Mouse (Mus musculus): ENCODE measurements around the gene 2610021A01Rik. TPM values are rescaled to one million over a fixed set of nuclear protein-coding genes. Genes with fewer than 3 reads are reported as not detected.
"Not testable (repeated sequence)": the region's sequence is repeated elsewhere in the genome, so short reads cannot be mapped to it uniquely, and the experiment has no call there.

Gene 2610021A01Rik
- polyA plus RNA-seq (2016; fragmentation: Nextera tagmentation; extraction: Ambion mirVana), result 17.6 and 19.0 TPM in 2 replicates

- 0 out of 2 replicates have a peak within 1 kb of the TSS, but pooled peaks have one; percentile 42 for H3K27ac ChIP-seq
- peak within 1 kb of the TSS; percentile 71 for H3K4me2 ChIP-seq
- under 1% methylated on average over 41 of the region's 41 CpGs for WGBS
- peaks cover 5% of the 10 kb centered on the region; the same call in 1 of the 2 replicates for H3K36me3 ChIP-seq (replicated peaks)
- no peaks in the 10 kb centered on the region for H3K9me3 ChIP-seq
- ATAC-seq (ENCODE audit: low FRiP score), result peak; percentile 98
- H3K4me3 ChIP-seq (replicated peaks), result peak within 1 kb of the TSS; percentile 60
- no peaks in the 10 kb centered on the region for H3K27me3 ChIP-seq
- peak within 1 kb of the TSS; percentile 60 for H3K9ac ChIP-seq
- peaks cover 6% of the 10 kb centered on the region for H3K4me1 ChIP-seq
Observed at GRCm38 (mm10) chr7:41599034-41599813, at the start of gene 2610021A01Rik. Gene 2610021A01Rik, plus strand, starts transcription at chr7:41599230.

GRCm38 (mm10) chr7:41560681-41561080 is 38.3 kb upstream of the 2610021A01Rik start:
- Histone ChIP-seq H3K4me3 (replicated peaks) (no peak overlapping the region), H3K9ac (no peak overlapping the region), H3K27me3 (no peaks in the 10 kb centered on the region), H3K27ac (no peak overlapping the region), H3K4me2 (no peak overlapping the region), H3K36me3 (replicated peaks) (no peaks in the 10 kb centered on the region), H3K9me3 (peaks cover 20% of the 10 kb centered on the region), H3K4me1 (no peaks in the 10 kb centered on the region)
- no peak for ATAC-seq (ENCODE audit: low FRiP score)
- WGBS, result 80% methylated on average over 8 of the region's 8 CpGs

- H3K36me3 ChIP-seq (replicated peaks); H3K4me3 ChIP-seq (replicated peaks); ATAC-seq (ENCODE audit: low FRiP score); H3K4me1 ChIP-seq; H3K4me2 ChIP-seq; H3K27me3 ChIP-seq; H3K9ac ChIP-seq; H3K27ac ChIP-seq: not testable (repeated sequence)
- WGBS, result 77% methylated on average over 6 of the region's 6 CpGs
- peaks cover 12% of the 10 kb centered on the region for H3K9me3 ChIP-seq
Observed at GRCm38 (mm10) chr7:41573562-41573961, 25.5 kb upstream of the 2610021A01Rik start, which contains the start of gene Gm6871. Gene Gm6871, minus strand, starts transcription at chr7:41573662.

GRCm38 (mm10) chr7:41577956-41578355 is 21.1 kb upstream of the 2610021A01Rik start:
- 92% methylated on average over 2 of the region's 2 CpGs for whole genome bisulfite sequencing
- no peak for ATAC-seq (ENCODE audit: low FRiP score)
- Histone ChIP-seq H3K4me1 (no peaks in the 10 kb centered on the region), H3K4me3 (replicated peaks) (no peak overlapping the region), H3K36me3 (replicated peaks) (no peaks in the 10 kb centered on the region), H3K27me3 (no peaks in the 10 kb centered on the region), H3K27ac (no peak overlapping the region), H3K4me2 (no peak overlapping the region), H3K9ac (no peak overlapping the region), H3K9me3 (peaks cover 8% of the 10 kb centered on the region)

- no peaks in the 10 kb centered on the region for H3K36me3 ChIP-seq (replicated peaks)
- H3K27ac ChIP-seq, result no peak overlapping the region
- H3K4me1 ChIP-seq, result no peaks in the 10 kb centered on the region
- H3K9me3 ChIP-seq, result peaks cover 12% of the 10 kb centered on the region; the same call in 1 of the 2 replicates
- no peaks in the 10 kb centered on the region for H3K27me3 ChIP-seq
- no peak overlapping the region for H3K4me2 ChIP-seq
- no peak overlapping the region for H3K9ac ChIP-seq
- no peak overlapping the region for H3K4me3 ChIP-seq (replicated peaks)
- ATAC-seq (ENCODE audit: low FRiP score), result no peak
Observed at GRCm38 (mm10) chr7:41582028-41582427, 17.0 kb upstream of the 2610021A01Rik start.

GRCm38 (mm10) chr7:41587831-41588230 is 11.2 kb upstream of the 2610021A01Rik start:
- H3K4me1 ChIP-seq; H3K36me3 ChIP-seq (replicated peaks); ATAC-seq (ENCODE audit: low FRiP score); H3K4me3 ChIP-seq (replicated peaks); H3K9ac ChIP-seq; H3K4me2 ChIP-seq; H3K27ac ChIP-seq; H3K27me3 ChIP-seq: not testable (repeated sequence)
- peaks cover 12% of the 10 kb centered on the region; the same call in 1 of the 2 replicates for H3K9me3 ChIP-seq

- Histone ChIP-seq H3K4me2 (peak overlapping the region; percentile 71), H3K36me3 (replicated peaks) (peaks cover 5% of the 10 kb centered on the region; the same call in 1 of the 2 replicates), H3K4me1 (peaks cover 6% of the 10 kb centered on the region), H3K9me3 (no peaks in the 10 kb centered on the region), H3K4me3 (replicated peaks) (peak overlapping the region; percentile 60), H3K9ac (peak overlapping the region; percentile 60; the same call in 1 of the 2 replicates), H3K27me3 (no peaks in the 10 kb centered on the region), H3K27ac (0 out of 2 replicates have a peak overlapping the region, but pooled peaks have one; percentile 42)
- peak; percentile 41 for ATAC-seq (ENCODE audit: low FRiP score)
- 57% methylated on average over 5 of the region's 5 CpGs for WGBS
Observed at GRCm38 (mm10) chr7:41598615-41599014, 415 bp upstream of the 2610021A01Rik start.

GRCm38 (mm10) chr7:41599932-41600548 is 1.0 kb downstream of the 2610021A01Rik start:
- no peak overlapping the region for H3K27ac ChIP-seq

GRCm38 (mm10) chr7:41611654-41612053 is 12.6 kb downstream of the 2610021A01Rik start:
- peaks cover 37% of the 10 kb centered on the region for H3K36me3 ChIP-seq (replicated peaks)
- H3K4me3 ChIP-seq (replicated peaks), result no peak overlapping the region
- no peak for ATAC-seq (ENCODE audit: low FRiP score)
- H3K4me2 ChIP-seq, result no peak overlapping the region
- WGBS, result 83% methylated on average over 3 of the region's 3 CpGs
- no peak overlapping the region for H3K27ac ChIP-seq
- H3K27me3 ChIP-seq, result no peaks in the 10 kb centered on the region
- no peaks in the 10 kb centered on the region for H3K4me1 ChIP-seq
- H3K9ac ChIP-seq, result no peak overlapping the region
- H3K9me3 ChIP-seq, result no peaks in the 10 kb centered on the region

More at GRCm38 (mm10) chr7:41599932-41600548, 1.0 kb downstream of the 2610021A01Rik start:
- Histone ChIP-seq H3K4me3 (replicated peaks) (peak overlapping the region; percentile 60), H3K9me3 (no peaks in the 10 kb centered on the region), H3K4me1 (peaks cover 6% of the 10 kb centered on the region), H3K36me3 (replicated peaks) (peaks cover 9% of the 10 kb centered on the region), H3K9ac (peak overlapping the region; percentile 60), H3K27me3 (no peaks in the 10 kb centered on the region), H3K4me2 (peak overlapping the region; percentile 71)
- ATAC-seq (ENCODE audit: low FRiP score), result no peak
- 22% methylated on average over 3 of the region's 3 CpGs for WGBS

GRCm38 (mm10) chr7:41616241-41616640 is 17.2 kb downstream of the 2610021A01Rik start:
- not testable (repeated sequence) for H3K27ac ChIP-seq; H3K4me1 ChIP-seq; H3K4me3 ChIP-seq (replicated peaks); H3K27me3 ChIP-seq; H3K4me2 ChIP-seq; H3K9ac ChIP-seq; H3K9me3 ChIP-seq; ATAC-seq (ENCODE audit: low FRiP score)
- H3K36me3 ChIP-seq (replicated peaks), result peaks cover 37% of the 10 kb centered on the region
- 92% methylated on average over 1 of the region's 1 CpGs for WGBS

- 0 out of 2 replicates have a peak, but pooled peaks cover 10% of the 10 kb centered on the region for H3K9me3 ChIP-seq
- WGBS, result 1% methylated on average over 27 of the region's 27 CpGs
- peak within 1 kb of the TSS; percentile 65 for H3K9ac ChIP-seq
- peak within 1 kb of the TSS; percentile 97 for H3K27ac ChIP-seq
- peaks cover 4% of the 10 kb centered on the region; the same call in 1 of the 2 replicates for H3K4me1 ChIP-seq
- no peaks in the 10 kb centered on the region for H3K27me3 ChIP-seq
- ATAC-seq (ENCODE audit: low FRiP score), result peak; percentile 97
- H3K36me3 ChIP-seq (replicated peaks), result peaks cover 29% of the 10 kb centered on the region
- H3K4me3 ChIP-seq (replicated peaks), result peak within 1 kb of the TSS; percentile 61
- peak within 1 kb of the TSS; percentile 64 for H3K4me2 ChIP-seq
Observed at GRCm38 (mm10) chr7:41632409-41633220, 33.6 kb downstream of the 2610021A01Rik start, which contains the start of gene Zfp788. Gene Zfp788, plus strand, starts transcription at chr7:41633203.
